Mouse (Mus musculus): ENCODE data around the gene Rab4a.
"Not testable (repeated sequence)": the region's sequence is repeated elsewhere in the genome, so short reads cannot be mapped to it uniquely, and the experiment has no call there.

Gene Rab4a

DNA sequence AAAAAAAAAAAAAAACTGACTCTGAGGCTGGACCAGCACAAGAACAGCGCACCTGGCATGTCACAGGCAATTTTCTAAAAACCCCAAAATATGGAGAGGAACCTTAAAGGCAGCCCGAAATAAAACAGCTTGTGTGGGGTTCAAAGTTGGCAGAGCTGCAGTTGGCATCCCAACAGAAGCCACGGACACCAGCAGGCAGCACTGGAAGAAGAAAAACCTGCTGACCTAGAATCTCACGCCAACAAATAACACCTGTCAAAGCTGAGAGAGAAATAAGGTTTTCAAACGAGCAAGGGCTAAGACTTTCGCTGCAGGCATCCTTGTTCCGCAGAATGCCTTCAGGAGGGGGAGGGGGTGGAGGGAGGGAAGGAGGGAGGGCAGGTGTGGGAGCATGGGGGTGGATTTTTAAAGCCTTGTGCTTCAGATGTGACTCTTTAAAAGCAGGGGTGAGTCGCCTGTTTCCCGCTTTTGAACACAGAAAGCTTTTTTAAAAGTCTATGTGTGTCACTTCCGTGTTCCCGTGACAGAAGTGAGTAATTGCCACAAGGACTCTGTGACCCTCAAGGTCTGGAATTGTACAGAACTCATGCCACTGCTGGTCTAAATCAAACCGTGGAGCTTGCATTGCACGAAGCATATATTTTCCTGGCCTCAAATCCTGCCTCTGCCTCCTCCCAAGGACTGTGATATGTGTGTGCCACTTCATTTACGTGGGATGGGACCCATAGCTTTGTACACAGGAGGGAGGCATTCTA, 17.2 kb upstream of the Rab4a start:
- DNase-seq (ENCODE audit: low read depth, low spot score), result no peak

DNA sequence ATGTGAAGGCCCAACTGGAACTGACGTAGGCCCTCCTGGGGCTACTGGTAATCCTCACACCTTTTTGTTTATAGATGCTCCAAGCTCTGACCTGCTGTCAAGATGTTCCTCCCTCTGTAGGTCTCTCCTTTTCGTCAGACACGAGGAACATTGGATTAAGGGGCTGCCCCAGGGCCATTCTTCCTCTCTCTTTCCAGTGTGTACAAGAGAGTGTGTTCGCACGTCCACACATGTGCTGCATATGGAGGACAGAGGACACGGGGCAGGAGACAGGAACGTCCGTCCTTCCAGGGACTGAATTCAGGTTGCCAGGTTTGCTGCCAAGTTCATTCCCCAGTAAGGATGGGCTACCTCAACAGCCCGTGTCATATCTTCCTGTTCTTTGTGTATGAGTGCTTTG, 16.3 kb upstream of the Rab4a start:
- DNase-seq (ENCODE audit: low read depth, low spot score), result no peak

DNA sequence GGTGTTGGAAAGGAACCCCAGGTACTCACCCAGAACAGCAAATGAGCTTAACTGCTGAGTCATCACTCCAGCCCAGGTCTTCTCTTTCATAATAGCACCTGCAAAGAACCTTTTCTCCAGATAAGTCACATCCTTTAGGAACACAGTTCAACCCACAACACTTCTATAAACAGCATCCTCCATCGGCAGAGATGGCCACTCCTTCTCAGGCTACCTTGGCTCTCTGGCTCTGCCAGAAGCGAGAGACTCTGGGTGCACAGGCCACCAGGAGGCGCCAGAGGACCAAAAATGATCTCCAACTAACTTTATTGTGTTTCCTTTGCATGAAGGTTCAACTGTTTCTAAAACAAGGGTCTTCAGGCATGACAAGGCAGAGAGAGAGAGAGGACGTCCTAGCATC, 15.8 kb upstream of the Rab4a start:
- peak; percentile 83 for DNase-seq (ENCODE audit: low read depth, low spot score)

- no peak for DNase-seq (ENCODE audit: low read depth, low spot score)
Measured at GRCm38 (mm10) chr8:123791101-123791844, 14.5 kb upstream of the Rab4a start.

- DNase-seq (ENCODE audit: low read depth, low spot score), result no peak
Measured at GRCm38 (mm10) chr8:123791845-123792225, 13.9 kb upstream of the Rab4a start.

DNA sequence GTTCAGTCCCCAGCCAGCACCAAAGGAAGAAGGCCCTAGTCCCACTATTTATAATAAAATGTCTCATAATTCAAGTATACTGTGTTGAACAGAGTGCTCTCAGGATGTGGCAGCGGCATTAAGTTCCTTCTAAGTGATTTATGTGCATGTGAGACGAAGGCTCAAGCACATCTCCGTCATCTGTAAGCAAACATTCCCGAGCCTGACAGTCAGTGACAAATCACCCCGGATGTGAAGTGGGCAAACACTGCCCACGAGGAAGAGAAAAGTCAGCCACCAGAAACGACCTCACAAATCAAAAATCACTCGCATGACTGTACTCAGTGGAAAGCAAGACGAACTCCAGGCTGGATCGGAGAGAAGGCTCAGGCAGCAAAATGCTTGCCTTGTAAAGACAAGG, 11.9 kb upstream of the Rab4a start:
- no peak for DNase-seq (ENCODE audit: low read depth, low spot score)

DNA sequence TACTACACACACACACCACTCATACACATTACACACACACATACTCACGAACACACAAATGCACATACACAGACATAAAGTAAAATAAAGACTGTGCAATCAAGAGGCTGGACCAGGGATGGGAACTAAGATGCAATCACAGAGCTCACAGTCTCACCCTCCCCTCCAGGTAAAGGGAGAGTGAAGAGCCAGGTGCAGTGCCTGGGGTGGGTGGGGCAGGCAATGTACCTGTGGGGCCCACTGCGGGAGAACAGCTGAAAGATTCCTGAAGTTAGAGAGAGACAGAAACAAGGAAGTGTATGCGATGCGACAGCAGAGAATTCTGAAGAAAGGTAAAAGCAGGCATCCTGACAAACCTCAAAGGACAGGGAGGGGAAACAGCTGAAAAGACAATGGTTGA, 11.0 kb upstream of the Rab4a start:
- no peak for DNase-seq (ENCODE audit: low read depth, low spot score)

- DNase-seq (ENCODE audit: low read depth, low spot score), result no peak
Measured at GRCm38 (mm10) chr8:123796758-123797157, 9.0 kb upstream of the Rab4a start.

DNA sequence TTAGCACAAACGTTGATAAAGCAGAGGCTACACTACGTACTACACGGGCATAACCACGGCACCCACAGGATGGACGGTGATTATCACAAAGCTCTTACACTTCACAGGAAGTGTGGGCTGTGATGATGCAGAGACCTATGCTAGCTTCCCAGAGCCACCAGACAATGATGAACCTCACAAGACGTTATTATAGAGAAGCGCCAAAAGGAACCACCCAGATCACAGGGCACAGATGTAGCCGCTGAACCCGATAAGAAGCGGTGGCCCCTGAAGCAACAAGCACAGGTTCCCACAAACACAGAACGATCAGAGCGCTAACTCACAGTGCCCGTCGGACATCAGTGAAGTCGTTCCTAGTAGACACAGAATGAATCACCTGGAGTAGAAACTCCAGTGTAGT, 7.9 kb upstream of the Rab4a start:
- DNase-seq (ENCODE audit: low read depth, low spot score), result no peak

- DNase-seq (ENCODE audit: low read depth, low spot score), result no peak
Measured at GRCm38 (mm10) chr8:123799434-123799833, 6.4 kb upstream of the Rab4a start.

DNA sequence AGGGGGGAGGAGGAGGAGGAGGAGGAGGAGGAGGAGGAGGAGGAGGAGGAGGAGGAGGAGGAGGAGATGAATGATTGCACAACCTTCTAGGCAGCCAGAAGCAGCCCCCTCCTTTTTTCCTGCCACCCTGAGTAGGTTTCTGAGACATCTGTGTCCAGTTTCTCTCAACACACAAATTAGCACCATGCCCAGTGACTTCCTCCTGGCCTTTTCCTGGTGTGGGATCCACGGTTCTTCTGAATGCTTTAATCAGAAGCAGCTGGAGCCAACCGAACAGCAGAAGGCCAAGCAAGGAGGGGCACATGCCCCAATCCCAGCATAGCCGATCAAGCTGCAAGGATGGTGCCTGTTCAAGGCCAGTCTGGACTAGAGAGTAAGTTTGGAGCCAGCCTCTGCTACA, 5.9 kb upstream of the Rab4a start:
- DNase-seq (ENCODE audit: low read depth, low spot score), result no peak

DNA sequence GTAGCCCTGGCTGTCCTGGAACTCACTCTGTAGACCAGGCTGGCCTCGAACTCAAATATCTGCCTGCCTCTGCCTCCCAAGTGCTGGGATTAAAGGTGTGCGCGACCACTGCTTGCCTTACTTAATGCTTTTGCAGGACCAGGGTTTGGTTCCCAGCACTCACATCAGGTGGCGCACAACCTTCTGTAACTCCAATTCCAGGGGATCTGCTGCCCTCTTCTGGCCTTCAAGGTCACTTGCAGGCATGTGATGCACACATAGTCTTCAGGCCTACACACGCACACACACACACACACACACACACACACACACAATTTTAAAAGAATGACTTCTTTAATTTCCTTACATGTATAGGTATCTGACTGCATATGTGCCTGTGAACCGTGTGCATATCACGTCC, 4.9 kb upstream of the Rab4a start:
- DNase-seq (ENCODE audit: low read depth, low spot score), result peak; percentile 74

- DNase-seq (ENCODE audit: low read depth, low spot score), result peak; percentile 56
Measured at GRCm38 (mm10) chr8:123801538-123801937, 4.2 kb upstream of the Rab4a start.

GRCm38 (mm10) chr8:123803639-123804038, 2.1 kb upstream of the Rab4a start:
- no peak for DNase-seq (ENCODE audit: low read depth, low spot score)

DNA sequence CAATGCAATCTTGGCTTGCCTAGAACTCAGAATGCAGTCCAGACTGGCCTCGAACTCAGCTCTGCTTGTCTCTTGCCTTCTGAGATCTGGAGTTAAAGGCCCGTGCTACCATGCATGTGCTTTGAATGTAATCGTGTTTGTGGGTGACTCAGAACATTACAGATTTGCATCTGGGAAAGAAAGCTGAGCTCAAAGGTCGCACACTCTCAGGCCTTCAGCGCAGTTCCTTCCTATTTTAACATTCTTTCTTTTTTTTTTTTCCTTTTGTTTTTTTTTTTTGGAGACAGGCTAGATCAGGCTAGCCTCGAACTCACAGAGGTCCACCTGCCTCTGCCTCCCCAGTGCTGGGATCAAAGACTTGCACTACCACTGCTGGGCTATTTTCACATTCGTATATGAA, 1.2 kb upstream of the Rab4a start:
- DNase-seq (ENCODE audit: low read depth, low spot score), result no peak

DNA sequence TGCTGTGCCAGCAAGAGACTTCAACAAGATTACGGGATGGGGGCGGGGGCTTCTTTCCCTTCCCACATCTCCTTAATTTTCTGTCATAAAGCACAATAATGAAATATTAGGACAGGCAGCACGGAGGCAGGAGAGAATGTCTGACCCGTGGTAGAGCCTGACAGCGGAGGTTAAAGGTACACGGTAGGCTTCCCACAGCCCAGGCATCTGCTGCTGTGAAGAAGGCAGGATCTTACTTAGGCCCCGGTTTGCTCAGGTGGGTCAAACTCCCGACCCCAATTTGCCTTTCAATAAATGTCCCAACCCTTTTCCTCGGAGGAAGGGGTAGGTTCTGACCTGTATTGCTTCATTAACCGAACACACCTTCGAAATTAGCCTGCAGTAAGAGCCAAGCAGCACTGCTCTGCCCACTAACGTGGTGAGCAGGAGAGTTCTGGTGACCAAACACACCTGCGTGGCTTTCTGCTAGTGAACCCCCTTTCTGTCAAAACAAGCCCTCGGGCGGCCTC, 522 bp upstream of the Rab4a start:
- DNase-seq (ENCODE audit: low read depth, low spot score), result peak; percentile 54

DNA sequence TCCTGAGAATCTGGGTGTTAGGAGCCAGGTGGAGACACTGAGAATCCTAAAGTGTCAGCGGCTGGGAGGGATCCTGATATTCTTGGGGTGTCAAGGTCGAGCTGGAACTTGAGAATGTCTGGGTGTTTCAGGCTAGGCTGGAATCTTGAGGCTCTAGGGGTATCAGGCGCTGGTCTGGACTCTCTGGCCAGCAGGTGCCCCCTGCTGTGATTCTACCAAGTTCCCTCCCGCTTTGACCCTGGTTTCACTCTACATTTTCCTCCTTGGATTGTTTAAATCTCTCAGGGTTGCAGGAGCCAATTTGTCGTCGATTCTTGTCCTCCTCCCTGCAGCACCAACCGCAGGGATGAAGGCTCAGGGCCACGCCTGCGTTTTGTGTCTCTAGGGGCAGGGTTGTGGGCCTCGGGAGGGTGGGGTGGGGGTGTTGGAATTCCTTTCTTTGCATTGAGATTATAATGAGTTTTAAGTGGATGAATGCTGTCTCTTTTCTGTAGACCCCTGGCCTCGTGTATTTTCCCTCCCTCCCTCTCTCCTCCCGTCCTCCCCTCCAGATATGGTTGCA, 670 bp downstream of the Rab4a start:
- DNase-seq (ENCODE audit: low read depth, low spot score), result peak; percentile 89

DNA sequence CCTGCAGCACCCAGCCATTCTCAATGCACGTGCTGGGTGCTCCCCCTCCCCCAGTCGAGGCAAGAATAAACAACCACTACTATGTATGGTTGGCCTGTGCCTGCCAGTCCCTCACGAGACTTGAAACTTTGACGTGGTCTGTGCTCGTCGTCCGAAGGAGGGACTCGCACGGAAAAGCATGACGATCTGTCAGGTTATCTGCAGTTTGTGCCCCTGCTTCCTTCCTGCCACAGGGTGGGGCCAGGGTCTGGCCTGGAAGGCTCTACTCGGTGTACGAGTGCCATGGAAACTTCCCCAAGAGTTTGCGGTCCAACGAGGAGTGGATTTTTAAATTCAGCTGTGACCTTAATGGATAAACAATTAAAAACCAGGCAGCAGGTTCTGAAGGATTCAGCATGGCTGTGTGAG, 1.2 kb downstream of the Rab4a start:
- DNase-seq (ENCODE audit: low read depth, low spot score), result peak; percentile 86

DNA sequence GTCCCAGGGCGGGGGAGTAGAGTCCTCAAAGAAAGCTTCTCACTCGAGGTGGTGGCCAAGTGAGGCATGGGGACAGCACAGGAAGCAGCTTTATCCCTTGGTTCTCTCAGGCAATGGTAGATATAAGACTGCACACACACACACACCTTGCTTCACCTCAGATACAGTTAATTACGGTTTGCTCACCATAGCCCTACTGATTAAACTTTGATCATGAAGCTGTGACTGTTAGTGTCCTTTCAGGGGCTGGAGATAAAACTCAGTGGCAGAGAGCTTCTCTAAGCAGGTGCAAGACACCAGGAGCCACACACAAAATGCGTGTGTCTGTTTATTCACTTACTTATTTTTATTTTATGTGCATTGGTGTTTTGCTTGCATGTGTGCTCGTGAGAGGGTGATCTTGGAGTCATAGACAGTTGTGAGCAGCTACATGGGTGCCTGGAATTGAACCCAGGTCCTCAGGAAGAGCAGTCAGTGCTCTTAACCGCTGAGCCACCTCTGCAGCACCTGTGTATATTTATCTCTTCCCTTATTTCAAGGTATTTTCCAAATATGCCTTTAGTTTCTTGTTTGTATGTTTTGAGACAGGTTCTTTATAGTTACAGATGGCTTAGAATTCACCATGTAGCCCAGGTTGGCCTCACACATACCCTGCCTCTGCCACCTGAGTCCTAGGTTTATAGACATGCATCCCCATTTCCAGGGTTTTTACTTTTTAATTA, 2.2 kb downstream of the Rab4a start:
- no peak for DNase-seq (ENCODE audit: low read depth, low spot score)

DNA sequence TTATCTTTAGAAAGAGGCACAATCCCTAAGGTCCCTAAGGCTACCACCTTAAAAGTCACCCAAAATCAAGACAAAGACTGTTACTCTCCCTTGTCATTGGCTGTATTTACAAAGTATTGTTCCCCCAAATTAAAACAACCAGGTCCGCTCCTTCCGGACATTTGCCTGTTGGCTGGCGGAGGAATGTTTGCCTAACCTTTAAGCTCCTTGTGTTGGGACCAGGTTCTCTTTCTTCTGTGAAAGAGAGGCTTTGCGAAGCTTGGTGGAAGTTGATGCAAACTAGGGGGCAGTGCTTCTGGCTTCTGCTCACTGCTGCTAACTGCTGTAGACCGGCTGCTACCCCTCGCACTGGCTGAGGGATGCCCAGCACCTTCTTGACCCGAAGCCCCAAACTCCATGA, 2.9 kb downstream of the Rab4a start:
- no peak for DNase-seq (ENCODE audit: low read depth, low spot score)

DNA sequence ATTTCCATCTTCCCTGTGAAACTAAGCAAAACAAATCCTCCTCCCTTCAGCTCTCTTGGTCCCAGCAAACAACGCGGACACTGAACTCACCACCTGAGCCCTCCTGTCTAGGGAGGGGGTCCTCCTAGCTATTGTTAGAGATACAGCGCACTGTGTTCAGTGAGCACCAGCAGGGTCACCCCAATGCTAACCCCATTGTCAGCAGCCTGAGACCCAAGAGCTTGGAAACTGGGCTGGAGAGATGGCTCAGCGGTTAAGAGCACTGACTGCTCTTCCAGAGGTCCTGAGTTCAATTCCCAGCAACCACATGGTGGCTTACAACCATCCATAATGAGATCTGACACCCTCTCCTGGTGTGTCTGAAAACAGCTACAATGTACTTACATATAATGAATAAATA, 3.6 kb downstream of the Rab4a start:
- not testable (repeated sequence) for DNase-seq (ENCODE audit: low read depth, low spot score)

- DNase-seq (ENCODE audit: low read depth, low spot score), result no peak
Measured at GRCm38 (mm10) chr8:123812227-123812626, 6.4 kb downstream of the Rab4a start.
